Mouse (Mus musculus) gonadal fat pad, adult 2 months (tissue): ENCODE measurements around the gene Gm20388. TPM values are rescaled to one million over a fixed set of nuclear protein-coding genes. Genes with fewer than 3 reads are reported as not detected.

Experiments
- DNase-seq: peaks from one replicate; pipeline ENCODE4 v3.0.0-alpha.2; 2012; ENCODE audit warnings: low read depth
- polyA plus RNA-seq: library from polyadenylated mRNA; depleted of rRNA; stranded (reverse); fragments of >200 nt; gene quantifications from 2 replicates; pipeline ENCODE4 v1.2.3, GENCODE M21; 2012

The Gm20388 gene
- polyA plus RNA-seq, 1 experiment: 119 TPM

- no peak for DNase-seq
Observed at GRCm38 (mm10) chr8:122497016-122497734, 2586.5 kb downstream of the Gm20388 start.

GRCm38 (mm10) chr8:122497912-122498311, 2587.3 kb downstream of the Gm20388 start:
- DNase-seq: no peak

- no peak for DNase-seq
Observed at GRCm38 (mm10) chr8:122500856-122501255, 2590.2 kb downstream of the Gm20388 start.

- DNase-seq: no peak
Observed at GRCm38 (mm10) chr8:122511552-122511951, 2600.9 kb downstream of the Gm20388 start.

- no peak for DNase-seq
Observed at GRCm38 (mm10) chr8:122512392-122512791, 2601.8 kb downstream of the Gm20388 start.

GRCm38 (mm10) chr8:122515699-122516098, 2605.1 kb downstream of the Gm20388 start:
- DNase-seq: no peak

- no peak for DNase-seq
Observed at GRCm38 (mm10) chr8:122517541-122518190, 2607.0 kb downstream of the Gm20388 start.

- no peak for DNase-seq
Observed at GRCm38 (mm10) chr8:122520611-122521010, 2610.0 kb downstream of the Gm20388 start.

- DNase-seq: no peak
Observed at GRCm38 (mm10) chr8:122522796-122523651, 2612.4 kb downstream of the Gm20388 start.

- no peak for DNase-seq
Observed at GRCm38 (mm10) chr8:122523652-122524360, 2613.2 kb downstream of the Gm20388 start.

- DNase-seq: no peak
Observed at GRCm38 (mm10) chr8:122524506-122524905, 2613.9 kb downstream of the Gm20388 start.

- no peak for DNase-seq
Observed at GRCm38 (mm10) chr8:122525004-122525403, 2614.4 kb downstream of the Gm20388 start.

- no peak for DNase-seq
Observed at GRCm38 (mm10) chr8:122526084-122526483, 2615.4 kb downstream of the Gm20388 start.

GRCm38 (mm10) chr8:122526526-122527170, 2616.0 kb downstream of the Gm20388 start:
- DNase-seq: no peak

GRCm38 (mm10) chr8:122527937-122528336, 2617.3 kb downstream of the Gm20388 start:
- no peak for DNase-seq

GRCm38 (mm10) chr8:122529159-122529558, 2618.5 kb downstream of the Gm20388 start:
- no peak for DNase-seq

- no peak for DNase-seq
Observed at GRCm38 (mm10) chr8:122531312-122531711, 2620.7 kb downstream of the Gm20388 start.

GRCm38 (mm10) chr8:122537033-122537432, 2626.4 kb downstream of the Gm20388 start:
- DNase-seq: no peak

- no peak for DNase-seq
Observed at GRCm38 (mm10) chr8:122537812-122538211, 2627.2 kb downstream of the Gm20388 start.

GRCm38 (mm10) chr8:122538310-122539076, 2627.9 kb downstream of the Gm20388 start:
- DNase-seq: no peak
